Mouse (Mus musculus) urinary bladder, postnatal 4 days (tissue): Measurements from ENCODE around the gene Hes7.
A peak's percentile ranks its signal among the peaks of the same experiment; 100 is the strongest.

ENCODE experiments used
- DNase-seq, 2 experiments: peaks; one replicate each; pipeline ENCODE4 v3.0.0; 2021 to 2022; ENCODE audit warnings: low spot score in 2 of 2

The Hes7 gene

DNA sequence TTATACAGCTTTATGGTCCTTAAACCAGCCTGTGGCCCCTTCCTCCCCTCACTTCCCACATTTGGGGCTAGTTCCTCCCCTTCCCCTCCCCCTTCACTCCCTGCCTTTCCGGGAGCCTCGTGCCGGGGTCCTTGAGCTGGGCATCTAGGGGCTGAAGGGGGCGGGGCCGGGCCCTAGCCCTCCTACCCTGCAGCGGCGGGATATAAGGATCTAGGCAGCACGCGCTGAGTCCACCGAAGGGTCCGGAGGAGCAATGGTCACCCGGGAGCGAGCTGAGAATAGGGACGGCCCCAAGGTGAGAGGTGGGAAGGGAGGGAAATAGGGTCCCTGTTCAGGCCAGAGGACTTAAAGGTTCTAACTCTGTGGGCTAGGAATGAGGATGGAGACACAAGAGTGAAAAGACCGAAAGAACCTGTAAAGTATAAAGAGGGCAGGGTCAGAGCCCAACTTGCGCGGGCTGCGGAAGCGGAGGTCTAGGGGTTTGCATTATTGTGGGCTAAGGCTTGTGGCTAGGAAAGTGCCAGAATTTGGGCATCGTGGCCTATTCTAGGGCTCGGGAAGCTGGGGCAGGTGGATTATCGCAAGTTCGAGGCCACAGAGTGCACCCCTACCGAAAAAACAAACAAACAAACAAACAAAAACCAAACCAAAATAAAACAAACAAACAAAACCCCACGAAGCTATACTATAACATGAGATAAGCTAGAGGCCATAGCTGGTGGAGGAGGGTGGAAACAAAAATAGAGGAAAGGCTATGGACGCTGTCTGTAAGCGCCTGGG lies at the start of gene Hes7:
Gene Hes7 (plus strand): TSS at position 184 of the 780 bp plus-strand sequence.
- DNase-seq, result no peak

DNA sequence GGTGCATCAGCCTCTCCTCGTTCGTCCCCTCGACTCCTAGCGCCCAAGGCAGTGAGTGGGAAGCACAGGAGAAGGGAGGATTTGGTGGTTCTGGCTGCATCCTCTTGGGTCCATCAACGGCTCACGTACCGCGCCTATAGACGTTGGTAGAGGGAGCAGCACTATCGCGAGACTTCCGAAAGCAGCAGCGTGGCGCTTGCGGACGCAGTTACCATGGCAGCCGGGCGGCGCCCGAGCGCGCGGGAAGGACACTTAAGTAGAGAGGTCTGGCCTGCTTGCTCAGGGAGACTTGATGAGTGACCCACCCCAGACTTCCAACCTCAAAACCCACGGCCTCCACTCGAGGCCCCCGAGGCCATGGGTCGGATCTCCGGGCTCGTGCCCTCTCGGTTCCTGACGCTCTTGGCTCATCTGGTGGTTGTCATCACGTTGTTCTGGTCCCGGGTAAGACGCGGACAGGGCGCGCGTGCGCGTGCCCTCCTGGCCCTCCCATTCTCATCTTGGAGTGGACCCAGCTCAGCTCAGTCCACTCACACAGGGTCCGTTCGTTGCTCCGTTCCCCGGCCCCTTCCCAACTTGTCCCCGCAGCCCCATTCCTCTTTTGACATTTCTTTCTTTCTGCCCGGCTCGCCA lies 49.5 kb upstream of the Hes7 start, which contains the start of gene Tmem107:
Gene Tmem107 (plus strand): TSS at position 217 of the 633 bp plus-strand sequence.
- DNase-seq, result peak; percentile 90 to 94

DNA sequence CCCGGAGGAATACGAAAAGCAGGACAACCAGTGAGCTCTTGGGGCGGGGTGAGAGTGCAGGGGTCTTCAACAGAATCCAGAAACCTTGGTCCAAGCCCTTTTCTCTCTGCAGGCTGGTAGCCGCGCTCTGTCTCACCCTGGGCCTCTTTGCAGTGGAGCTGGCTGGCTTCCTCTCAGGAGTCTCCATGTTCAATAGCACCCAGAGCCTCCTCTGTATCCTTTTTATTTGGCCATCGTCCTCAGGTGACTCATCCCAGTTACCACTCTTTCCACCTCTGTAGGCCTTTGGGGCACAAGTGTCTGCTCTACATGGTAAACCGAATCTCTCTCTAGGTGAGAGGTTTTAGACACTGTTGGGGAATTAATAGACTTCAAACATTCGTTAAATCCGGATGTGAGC lies 48.9 kb upstream of the Hes7 start:
- no peak for DNase-seq

- no peak for DNase-seq
Observed at GRCm38 (mm10) chr11:69072234-69072633, 48.0 kb upstream of the Hes7 start.

GRCm38 (mm10) chr11:69072666-69073064 lies 47.5 kb upstream of the Hes7 start:
- no peak for DNase-seq

DNA sequence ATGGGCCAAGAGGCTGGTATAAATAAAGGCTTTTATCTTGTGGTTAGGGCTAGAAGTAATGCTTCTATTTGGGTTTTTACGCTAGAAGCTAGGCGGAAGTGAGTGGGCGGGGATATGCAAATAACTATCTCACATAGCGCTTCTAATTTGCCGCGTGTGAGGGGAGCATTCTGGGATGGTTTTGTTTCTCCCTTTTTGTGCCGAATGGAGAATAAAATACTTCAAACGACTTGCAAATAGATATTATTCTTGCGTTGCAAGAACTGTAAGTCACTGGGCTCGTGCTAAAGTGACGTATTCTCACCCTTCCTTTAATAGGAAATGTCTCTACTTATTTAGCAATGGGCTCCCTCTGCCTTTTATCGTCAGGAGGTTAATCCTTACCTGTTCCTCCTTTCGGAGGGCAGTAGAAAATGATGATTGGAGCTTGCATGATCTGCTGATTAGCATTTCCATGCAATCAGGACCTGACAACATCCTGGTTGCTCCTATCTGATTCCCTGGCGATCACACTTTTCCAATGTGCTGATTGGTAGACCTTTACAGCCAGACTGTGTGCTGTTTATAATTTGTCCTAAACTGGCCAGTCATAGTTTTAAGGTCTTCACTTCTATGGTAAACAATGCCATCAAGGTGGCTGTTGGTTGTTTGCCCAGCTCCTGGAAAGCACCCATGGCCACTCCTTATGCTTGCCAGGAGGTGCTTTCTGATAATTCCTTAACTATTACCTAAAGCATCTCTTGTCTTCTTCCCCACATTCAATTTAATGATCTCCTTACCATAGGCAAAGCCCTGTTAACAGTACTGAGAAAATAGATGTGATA lies 46.9 kb upstream of the Hes7 start:
- peak in 1 of 2 experiments; percentile 67 for DNase-seq

DNA sequence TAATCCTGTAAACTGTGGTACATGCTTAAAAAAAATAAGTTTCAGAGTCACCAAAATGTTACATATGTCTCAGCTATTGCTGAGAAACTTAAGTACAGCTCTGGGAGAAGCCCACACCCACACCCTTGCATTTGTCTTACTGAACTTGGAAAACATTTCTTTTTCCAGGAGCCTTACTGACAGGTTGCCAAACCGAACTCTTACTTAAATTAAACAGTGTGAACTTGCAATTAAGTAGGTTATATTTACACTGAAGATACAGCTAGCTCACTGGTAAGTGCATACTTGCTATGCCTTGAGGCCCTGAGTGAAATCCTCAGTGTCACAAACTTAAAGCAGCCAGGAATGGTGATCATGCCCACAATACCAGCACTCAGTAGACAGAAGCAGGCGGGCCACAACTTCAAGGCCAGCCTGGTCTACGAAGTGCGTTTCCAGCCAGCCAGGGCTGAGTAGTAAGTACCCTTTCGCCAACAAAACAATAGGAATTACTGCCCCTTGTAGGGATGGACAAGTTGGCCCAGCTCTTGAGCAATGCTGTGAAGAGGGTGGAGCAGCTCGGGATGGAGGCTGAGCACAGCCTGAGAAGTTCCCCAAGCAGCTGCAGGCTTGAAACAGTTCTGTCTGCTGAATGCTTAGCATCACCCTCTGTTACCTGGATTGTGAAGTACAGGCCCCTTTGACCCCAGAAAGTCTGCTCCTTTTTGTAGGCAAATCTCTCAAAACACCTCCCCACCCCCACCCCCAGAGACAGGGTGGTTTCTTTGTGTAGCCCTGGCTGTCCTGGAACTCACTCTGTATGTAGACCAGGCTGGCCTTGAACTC lies 46.0 kb upstream of the Hes7 start:
- no peak for DNase-seq

- DNase-seq, result no peak
Observed at GRCm38 (mm10) chr11:69074776-69075069, 45.5 kb upstream of the Hes7 start.

GRCm38 (mm10) chr11:69075764-69076479 lies 44.3 kb upstream of the Hes7 start:
- DNase-seq, result no peak

DNA sequence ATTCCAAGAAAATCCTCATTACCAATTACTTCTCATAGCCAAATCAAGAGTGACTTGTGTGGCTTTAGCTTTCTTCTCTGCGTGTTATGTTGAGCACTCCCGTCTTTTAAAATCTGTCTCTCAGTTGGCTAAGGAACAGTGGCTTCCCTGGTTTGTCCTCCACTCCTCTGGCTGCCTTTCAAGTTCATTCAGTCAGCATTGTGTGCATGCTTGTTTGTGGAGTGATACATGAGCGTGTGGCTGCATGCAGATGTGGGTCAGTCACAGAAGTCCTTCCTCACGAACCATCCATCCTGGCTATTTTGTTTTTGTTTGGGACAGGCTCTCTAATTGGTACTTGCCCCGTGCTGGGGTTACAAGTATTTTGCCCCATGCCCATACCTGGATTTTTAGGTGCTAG lies 43.6 kb upstream of the Hes7 start:
- no peak for DNase-seq

DNA sequence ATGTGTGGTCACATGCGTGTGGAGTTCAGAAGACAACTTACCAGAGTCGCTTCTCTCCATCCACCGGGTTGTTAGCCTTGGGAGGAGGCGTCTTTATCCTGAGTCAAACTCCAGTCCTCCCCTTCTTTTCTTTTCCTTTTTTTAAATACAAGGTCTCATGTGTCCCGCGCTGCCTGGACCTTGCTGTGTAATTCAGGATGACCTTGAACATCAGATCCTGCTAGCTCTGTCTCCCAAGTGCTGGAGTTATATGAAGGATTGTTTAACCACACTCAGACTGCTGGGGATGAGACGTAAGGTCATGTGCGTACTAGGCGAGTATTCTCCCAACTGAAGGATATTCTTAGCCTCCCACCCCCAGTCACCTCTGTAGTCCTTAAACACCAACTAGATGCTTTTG lies 42.9 kb upstream of the Hes7 start:
- no peak for DNase-seq

GRCm38 (mm10) chr11:69078041-69078440 lies 42.2 kb upstream of the Hes7 start:
- DNase-seq, result no peak

GRCm38 (mm10) chr11:69078805-69079438 lies 41.3 kb upstream of the Hes7 start:
- DNase-seq, result no peak

GRCm38 (mm10) chr11:69080102-69080854 lies 39.9 kb upstream of the Hes7 start:
- peak in 1 of 2 experiments; percentile 14 for DNase-seq

DNA sequence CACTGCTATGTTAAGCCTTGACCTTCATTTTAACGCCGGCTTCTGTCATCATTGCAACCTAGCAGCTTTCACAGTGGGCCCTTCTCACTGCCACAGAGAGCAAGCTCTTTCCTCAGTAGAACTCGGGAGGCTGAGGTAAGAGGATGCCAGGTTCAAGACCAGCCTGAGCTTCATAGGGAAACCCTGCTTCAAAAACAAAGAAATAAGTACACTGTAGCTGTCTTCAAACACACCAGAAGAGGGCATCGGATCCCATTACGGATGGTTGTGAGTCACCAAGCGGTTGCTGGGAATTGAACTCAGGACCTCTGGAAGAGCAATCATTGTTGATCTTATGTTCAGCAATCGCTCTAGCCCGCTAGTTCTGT lies 39.4 kb upstream of the Hes7 start:
- DNase-seq, result no peak

- no peak for DNase-seq
Observed at GRCm38 (mm10) chr11:69081613-69082012, 38.6 kb upstream of the Hes7 start.

DNA sequence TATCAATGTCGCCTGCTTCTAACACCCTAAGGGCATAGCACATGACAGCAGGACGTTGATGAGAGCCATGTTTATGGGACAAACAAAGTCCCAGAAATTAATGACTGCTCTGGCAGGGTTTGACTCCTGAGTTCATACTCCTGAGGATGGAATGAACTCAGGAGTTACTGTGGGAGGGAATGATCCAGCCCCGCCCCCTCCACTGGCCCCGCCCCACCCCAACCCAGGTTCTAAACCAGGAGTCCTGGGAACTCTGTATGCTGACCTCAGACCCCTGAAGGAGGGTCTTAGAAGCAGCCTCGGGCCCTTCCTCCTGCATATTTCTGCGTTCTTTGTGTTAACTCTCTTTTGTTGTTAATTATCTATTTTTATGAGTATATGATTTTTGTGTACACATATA lies 34.6 kb upstream of the Hes7 start:
- no peak for DNase-seq

DNA sequence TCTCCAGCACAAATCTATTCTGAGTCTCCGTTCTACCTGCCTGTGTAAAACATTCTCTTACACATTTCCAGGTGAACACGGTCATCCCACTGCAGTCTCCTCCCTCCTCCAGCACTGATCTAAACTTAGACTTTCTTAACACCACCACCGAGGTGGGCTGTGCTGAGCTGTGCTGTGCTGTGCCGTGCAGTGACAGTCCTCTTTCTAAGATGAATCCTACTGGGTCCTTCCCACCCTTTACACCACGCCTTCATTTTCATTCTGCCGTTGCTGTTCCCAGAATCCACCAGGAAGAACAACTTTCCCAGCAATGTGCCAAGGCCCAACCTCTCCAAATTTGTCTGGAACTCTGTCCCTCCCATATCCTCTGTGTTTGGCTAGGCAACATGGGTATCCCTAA lies 33.8 kb upstream of the Hes7 start:
- no peak for DNase-seq

DNA sequence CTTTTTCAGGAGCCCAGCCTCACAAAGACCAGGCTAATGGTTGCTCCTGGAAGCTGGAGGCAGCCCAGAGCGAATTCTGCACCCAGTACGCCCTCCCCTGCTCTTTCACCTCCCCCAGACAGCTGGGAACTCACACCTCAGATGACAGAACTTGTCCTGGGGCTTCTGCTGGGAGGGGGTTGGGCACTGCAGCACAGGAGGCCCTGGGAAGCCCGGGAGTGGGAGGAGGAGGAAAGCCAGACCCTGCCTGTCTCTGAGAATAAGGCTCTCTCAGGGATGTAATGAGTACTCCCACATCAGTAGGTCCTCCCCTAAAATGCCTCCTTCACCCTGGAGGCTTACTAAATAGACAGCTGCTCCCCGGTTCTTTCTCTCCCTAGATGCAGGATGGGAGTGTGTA lies 33.1 kb upstream of the Hes7 start:
- peak in 1 of 2 experiments; percentile 63 for DNase-seq

GRCm38 (mm10) chr11:69087597-69087996 lies 32.6 kb upstream of the Hes7 start:
- no peak for DNase-seq
